Mouse (Mus musculus): ENCODE data around the gene Cpt1a. TPM values are rescaled to one million over a fixed set of nuclear protein-coding genes. Genes with fewer than 3 reads are reported as not detected.

Cpt1a gene
- polyA plus RNA-seq, 1 experiment from 2014 or later = 14.5 TPM

DNA sequence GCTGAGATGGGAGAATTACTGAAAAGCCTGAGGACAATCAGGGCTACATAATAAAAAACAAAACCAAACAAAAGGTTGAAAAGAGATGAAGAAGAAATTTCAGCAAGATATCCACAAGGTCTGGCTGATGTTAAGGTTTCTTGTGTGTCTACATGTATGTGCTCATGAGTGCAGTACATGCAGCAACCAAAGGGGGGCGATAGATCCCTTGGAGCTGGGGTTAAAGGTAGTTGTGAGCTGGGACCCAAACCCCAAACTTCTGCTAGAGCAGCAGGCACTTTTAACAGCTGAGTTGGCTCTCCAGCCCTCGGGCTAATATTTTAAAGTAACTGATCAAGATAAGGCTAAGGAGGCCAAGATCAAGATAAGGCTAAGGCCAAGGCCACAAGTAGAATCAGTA, 51.9 kb downstream of the Cpt1a start:
- WGBS = 62% methylated on average over 2 of the region's 2 CpGs
- Histone ChIP-seq H3K36me3 (ENCODE audit: control insufficient read depth, insufficient read depth, low read length) (no peaks in the 10 kb centered on the region), H3K27me3 (replicated peaks; ENCODE audit: control insufficient read depth, insufficient read depth, low read length) (no peaks in the 10 kb centered on the region), H3K4me1 (ENCODE audit: control insufficient read depth, insufficient read depth, low read length) (no peaks in the 10 kb centered on the region), H3K9me3 (replicated peaks; ENCODE audit: control insufficient read depth, low read length) (no peaks in the 10 kb centered on the region), H3K27ac (ENCODE audit: low read depth, low read length) (no peak overlapping the region), H3K4me3 (ENCODE audit: low read depth, low read length) (no peak overlapping the region), H3K9ac (ENCODE audit: low read length) (no peak overlapping the region), H3K4me2 (ENCODE audit: low read length) (no peak overlapping the region)
- no peak for DNase-seq (ENCODE audit: low spot score)
- ATAC-seq = no peak

DNA sequence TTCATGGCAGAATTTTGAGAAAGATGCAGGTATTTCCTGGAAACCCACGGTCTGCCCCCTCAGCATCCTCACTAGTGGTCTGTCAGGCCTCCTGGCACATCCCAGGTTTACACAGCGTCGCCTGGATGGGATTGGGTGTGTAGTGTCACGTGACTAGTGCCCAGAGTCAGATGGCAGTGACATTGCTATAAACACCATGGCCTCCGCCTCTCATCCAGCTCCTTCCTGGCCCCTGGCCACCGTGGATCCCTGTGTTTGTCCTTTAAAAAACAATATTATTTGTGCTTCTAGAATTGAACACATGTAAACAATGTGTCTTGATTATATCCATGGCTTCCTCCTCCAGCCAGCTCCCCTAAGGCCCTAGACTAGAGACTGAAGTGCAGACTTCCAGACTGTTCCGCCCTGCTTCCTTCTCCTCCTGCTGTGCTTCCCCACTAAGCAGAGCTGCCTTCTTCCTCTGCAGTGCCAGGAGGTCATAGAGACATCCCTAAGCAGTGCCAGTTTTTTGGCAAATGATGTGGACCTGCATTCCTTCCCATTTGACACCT, 53.9 kb downstream of the Cpt1a start:
- Histone ChIP-seq H3K9ac (ENCODE audit: low read length) (no peak overlapping the region), H3K36me3 (ENCODE audit: control insufficient read depth, insufficient read depth, low read length) (no peaks in the 10 kb centered on the region), H3K4me1 (ENCODE audit: control insufficient read depth, insufficient read depth, low read length) (no peaks in the 10 kb centered on the region), H3K9me3 (replicated peaks; ENCODE audit: control insufficient read depth, low read length) (no peaks in the 10 kb centered on the region), H3K27me3 (replicated peaks; ENCODE audit: control insufficient read depth, insufficient read depth, low read length) (no peaks in the 10 kb centered on the region), H3K4me2 (ENCODE audit: low read length) (no peak overlapping the region), H3K27ac (ENCODE audit: low read depth, low read length) (no peak overlapping the region), H3K4me3 (ENCODE audit: low read depth, low read length) (no peak overlapping the region)
- no peak for DNase-seq (ENCODE audit: low spot score)
- no peak for ATAC-seq
- 65% methylated on average over 7 of the region's 7 CpGs for WGBS

DNA sequence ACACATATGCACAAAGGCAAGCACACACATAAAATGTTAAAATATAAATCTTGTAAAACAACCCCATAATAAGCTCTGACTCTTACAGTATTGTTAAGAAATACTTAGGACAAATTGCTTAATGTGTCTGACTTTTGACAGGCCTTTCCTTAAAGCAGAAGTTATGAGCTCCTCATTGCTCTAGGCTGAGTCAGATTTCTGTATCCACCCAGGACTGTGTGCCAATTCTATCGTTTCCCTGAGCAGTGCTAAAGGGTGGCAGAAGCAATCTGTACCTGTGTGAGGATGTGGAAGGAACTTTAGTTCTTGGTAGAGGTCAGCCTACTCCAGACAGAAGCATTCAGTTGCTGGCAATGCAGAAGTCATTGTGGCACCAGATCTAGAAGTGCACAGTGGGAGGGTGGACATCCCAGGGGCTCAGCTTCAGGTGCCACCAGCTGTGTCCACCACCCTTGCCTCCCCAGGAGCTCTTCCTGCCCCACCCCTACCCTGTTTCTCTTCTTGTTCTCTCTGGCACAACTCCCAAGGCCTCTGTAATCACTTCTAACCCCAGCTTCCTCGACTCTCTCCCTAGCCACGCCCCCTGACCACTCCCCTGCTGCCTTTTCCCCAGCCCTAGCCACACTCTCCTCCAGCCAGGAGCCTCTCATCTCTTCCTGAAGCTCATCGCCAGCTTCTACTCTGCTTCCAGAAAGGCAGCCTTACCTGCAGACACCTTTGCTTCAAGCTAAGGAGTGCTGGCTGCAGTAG, 55.0 kb downstream of the Cpt1a start:
- 32% methylated on average over 4 of the region's 4 CpGs for WGBS
- no peaks in the 10 kb centered on the region for H3K4me1 ChIP-seq (ENCODE audit: control insufficient read depth, insufficient read depth, low read length)
- DNase-seq (ENCODE audit: low spot score) (no peak), ATAC-seq (no peak)
- no peak overlapping the region for H3K4me2 ChIP-seq (ENCODE audit: low read length)
- H3K36me3 ChIP-seq (ENCODE audit: control insufficient read depth, insufficient read depth, low read length) = no peaks in the 10 kb centered on the region
- H3K9ac ChIP-seq (ENCODE audit: low read length) = no peak overlapping the region
- H3K9me3 ChIP-seq (replicated peaks; ENCODE audit: control insufficient read depth, low read length) = no peaks in the 10 kb centered on the region
- H3K27me3 ChIP-seq (replicated peaks; ENCODE audit: control insufficient read depth, insufficient read depth, low read length) = no peaks in the 10 kb centered on the region
- H3K27ac ChIP-seq (ENCODE audit: low read depth, low read length) = no peak overlapping the region
- no peak overlapping the region for H3K4me3 ChIP-seq (ENCODE audit: low read depth, low read length)

DNA sequence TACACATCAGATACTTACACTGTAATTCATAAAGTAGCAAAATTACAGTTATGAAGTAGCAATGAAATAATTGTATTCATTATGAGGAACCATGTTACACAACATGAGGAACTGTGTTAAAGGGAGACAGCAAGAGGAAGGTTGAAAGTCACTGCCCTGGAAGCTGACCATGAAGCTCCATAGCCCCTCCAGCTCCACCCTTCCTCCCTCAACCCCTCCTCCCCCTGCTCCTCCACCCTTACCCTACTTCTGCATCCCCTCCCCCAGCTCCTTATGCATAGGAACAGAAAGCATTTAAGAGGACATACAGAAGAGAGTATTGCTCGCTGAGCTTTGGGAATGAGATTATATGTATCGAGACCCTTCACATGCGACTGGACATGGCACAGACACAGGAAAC, 56.5 kb downstream of the Cpt1a start:
- H3K4me1 ChIP-seq (ENCODE audit: control insufficient read depth, insufficient read depth, low read length) = no peaks in the 10 kb centered on the region
- ATAC-seq = no peak

GRCm38 (mm10) chr19:3388061-3388460, 65.9 kb downstream of the Cpt1a start:
- Histone ChIP-seq H3K27ac (ENCODE audit: low read depth, low read length) (no peak overlapping the region), H3K4me2 (ENCODE audit: low read length) (no peak overlapping the region), H3K4me3 (ENCODE audit: low read depth, low read length) (no peak overlapping the region), H3K9ac (ENCODE audit: low read length) (no peak overlapping the region), H3K4me1 (ENCODE audit: control insufficient read depth, insufficient read depth, low read length) (peaks cover 4% of the 10 kb centered on the region; the same call in 1 of the 2 replicates), H3K9me3 (replicated peaks; ENCODE audit: control insufficient read depth, low read length) (no peaks in the 10 kb centered on the region; the same call in 1 of the 2 replicates), H3K27me3 (replicated peaks; ENCODE audit: control insufficient read depth, insufficient read depth, low read length) (no peaks in the 10 kb centered on the region), H3K36me3 (ENCODE audit: control insufficient read depth, insufficient read depth, low read length) (no peaks in the 10 kb centered on the region)
- DNase-seq (ENCODE audit: low spot score) (no peak), ATAC-seq (no peak)
- WGBS = 78% methylated on average over 6 of the region's 6 CpGs

More for the DNA sequence above, 56.5 kb downstream of the Cpt1a start:
- H3K27ac ChIP-seq (ENCODE audit: low read depth, low read length) = no peak overlapping the region
- H3K9me3 ChIP-seq (replicated peaks; ENCODE audit: control insufficient read depth, low read length) = no peaks in the 10 kb centered on the region
- WGBS = 92% methylated on average over 3 of the region's 3 CpGs
- no peaks in the 10 kb centered on the region for H3K27me3 ChIP-seq (replicated peaks; ENCODE audit: control insufficient read depth, insufficient read depth, low read length)
- H3K4me3 ChIP-seq (ENCODE audit: low read depth, low read length) = no peak overlapping the region
- H3K9ac ChIP-seq (ENCODE audit: low read length) = no peak overlapping the region
- no peaks in the 10 kb centered on the region for H3K36me3 ChIP-seq (ENCODE audit: control insufficient read depth, insufficient read depth, low read length)
- no peak overlapping the region for H3K4me2 ChIP-seq (ENCODE audit: low read length)
- no peak for DNase-seq (ENCODE audit: low spot score)

GRCm38 (mm10) chr19:3388629-3389057, 66.5 kb downstream of the Cpt1a start, which contains the start of gene Tesmin:
Gene Tesmin, plus strand, starts transcription at chr19:3388857.
- Histone ChIP-seq H3K27ac (ENCODE audit: low read depth, low read length) (no peak within 1 kb of the TSS), H3K9me3 (replicated peaks; ENCODE audit: control insufficient read depth, low read length) (no peaks in the 10 kb centered on the region; the same call in 1 of the 2 replicates), H3K4me1 (ENCODE audit: control insufficient read depth, insufficient read depth, low read length) (peaks cover 4% of the 10 kb centered on the region; the same call in 1 of the 2 replicates), H3K4me2 (ENCODE audit: low read length) (peak within 1 kb of the TSS; percentile 73), H3K27me3 (replicated peaks; ENCODE audit: control insufficient read depth, insufficient read depth, low read length) (no peaks in the 10 kb centered on the region), H3K36me3 (ENCODE audit: control insufficient read depth, insufficient read depth, low read length) (no peaks in the 10 kb centered on the region), H3K4me3 (ENCODE audit: low read depth, low read length) (peak within 1 kb of the TSS; percentile 41), H3K9ac (ENCODE audit: low read length) (peak within 1 kb of the TSS; percentile 58)
- peak; percentile 84 for DNase-seq (ENCODE audit: low spot score)
- peak; percentile 87 for ATAC-seq
- WGBS = 2% methylated on average over 33 of the region's 33 CpGs

GRCm38 (mm10) chr19:3389089-3389488, 67.0 kb downstream of the Cpt1a start:
- peak overlapping the region; percentile 41 for H3K4me3 ChIP-seq (ENCODE audit: low read depth, low read length)
- WGBS = under 1% methylated on average over 43 of the region's 43 CpGs
- H3K9ac ChIP-seq (ENCODE audit: low read length) = peak overlapping the region; percentile 58
- peaks cover 4% of the 10 kb centered on the region; the same call in 1 of the 2 replicates for H3K4me1 ChIP-seq (ENCODE audit: control insufficient read depth, insufficient read depth, low read length)
- H3K27ac ChIP-seq (ENCODE audit: low read depth, low read length) = no peak overlapping the region
- peak; percentile 96 for ATAC-seq
- DNase-seq (ENCODE audit: low spot score) = peak; percentile 87
- H3K4me2 ChIP-seq (ENCODE audit: low read length) = peak overlapping the region; percentile 73
- H3K9me3 ChIP-seq (replicated peaks; ENCODE audit: control insufficient read depth, low read length) = no peaks in the 10 kb centered on the region; the same call in 1 of the 2 replicates
- no peaks in the 10 kb centered on the region for H3K36me3 ChIP-seq (ENCODE audit: control insufficient read depth, insufficient read depth, low read length)
- H3K27me3 ChIP-seq (replicated peaks; ENCODE audit: control insufficient read depth, insufficient read depth, low read length) = no peaks in the 10 kb centered on the region

DNA sequence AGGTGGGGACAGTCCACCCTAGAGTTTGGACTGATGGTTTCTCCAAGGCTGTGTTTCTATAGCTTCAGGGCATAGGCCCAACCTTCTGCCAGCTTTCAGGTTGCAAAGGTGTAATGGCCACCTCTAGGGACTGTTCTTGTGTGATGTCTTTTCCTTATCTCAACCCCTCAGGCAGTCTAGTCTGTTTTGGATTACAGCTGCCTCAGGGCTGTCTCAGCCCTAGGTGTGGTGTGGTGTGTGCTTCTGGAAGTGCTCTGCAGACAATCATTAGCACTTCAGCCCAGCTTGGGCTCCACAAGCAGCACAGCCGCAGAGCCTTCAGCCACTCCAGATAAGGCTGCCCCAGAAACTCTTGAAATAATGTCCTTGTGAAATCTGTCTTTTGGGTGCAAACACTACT, 70.2 kb downstream of the Cpt1a start:
- WGBS = 96% methylated on average over 1 of the region's 1 CpGs
- DNase-seq (ENCODE audit: low spot score) (no peak), ATAC-seq (no peak)
- Histone ChIP-seq H3K27me3 (replicated peaks; ENCODE audit: control insufficient read depth, insufficient read depth, low read length) (no peaks in the 10 kb centered on the region), H3K9me3 (replicated peaks; ENCODE audit: control insufficient read depth, low read length) (no peaks in the 10 kb centered on the region; the same call in 1 of the 2 replicates), H3K36me3 (ENCODE audit: control insufficient read depth, insufficient read depth, low read length) (no peaks in the 10 kb centered on the region), H3K27ac (ENCODE audit: low read depth, low read length) (no peak overlapping the region), H3K9ac (ENCODE audit: low read length) (no peak overlapping the region), H3K4me1 (ENCODE audit: control insufficient read depth, insufficient read depth, low read length) (peaks cover 4% of the 10 kb centered on the region; the same call in 1 of the 2 replicates), H3K4me3 (ENCODE audit: low read depth, low read length) (no peak overlapping the region), H3K4me2 (ENCODE audit: low read length) (no peak overlapping the region)

- DNase-seq (ENCODE audit: low spot score) (no peak), ATAC-seq (no peak)
- Histone ChIP-seq H3K36me3 (ENCODE audit: control insufficient read depth, insufficient read depth, low read length) (no peaks in the 10 kb centered on the region), H3K9ac (ENCODE audit: low read length) (no peak overlapping the region), H3K27ac (ENCODE audit: low read depth, low read length) (no peak overlapping the region), H3K4me3 (ENCODE audit: low read depth, low read length) (no peak overlapping the region), H3K9me3 (replicated peaks; ENCODE audit: control insufficient read depth, low read length) (no peaks in the 10 kb centered on the region; the same call in 1 of the 2 replicates), H3K4me1 (ENCODE audit: control insufficient read depth, insufficient read depth, low read length) (peaks cover 2% of the 10 kb centered on the region; the same call in 1 of the 2 replicates), H3K27me3 (replicated peaks; ENCODE audit: control insufficient read depth, insufficient read depth, low read length) (no peaks in the 10 kb centered on the region), H3K4me2 (ENCODE audit: low read length) (no peak overlapping the region)
- WGBS = 86% methylated on average over 3 of the region's 3 CpGs
Observed at GRCm38 (mm10) chr19:3394216-3394615, 72.1 kb downstream of the Cpt1a start.
